Mouse (Mus musculus) erythroblast, embryonic 14.5 days (primary cell): Measurements from ENCODE around the gene Utrn.

ENCODE experiments used
- GATA1 ChIP-seq: IDR thresholded peaks from 2 replicates; pipeline ENCODE4 v1.6.1; 2012; ENCODE audit warnings: low read length, inconsistent platforms, mixed read lengths
- TAL1 ChIP-seq: IDR thresholded peaks from 3 replicates; pipeline ENCODE4 v1.6.1; 2012; ENCODE audit warnings: low read length, inconsistent platforms, mixed read lengths

GRCm38 (mm10) chr10:12875410-12875809, 6.2 kb upstream of the Utrn start:
- TF ChIP-seq GATA1 (no peak), TAL1 (no peak)
